Mouse (Mus musculus) bone marrow, adult 2 months (tissue): ENCODE results near the gene Ddx39.

Experiments used
- CTCF ChIP-seq: fragments of 200-500 bp; IDR thresholded peaks from 2 replicates; pipeline ENCODE4 v1.5.1; 2011; ENCODE audit warnings: low read length, control low read depth; ENCODE audit not compliant: control insufficient read depth, insufficient read depth
- POLR2A ChIP-seq: fragments of 200-500 bp; IDR thresholded peaks from 2 replicates; pipeline ENCODE4 v1.6.1; 2011; ENCODE audit warnings: low read depth, mild to moderate bottlenecking, control low read depth, low read length, borderline replicate concordance; ENCODE audit not compliant: control insufficient read depth

GRCm38 (mm10) chr8:83748708-83749107 is 33.7 kb downstream of the Ddx39 start:
- TF ChIP-seq CTCF: no peak
- no peak for TF ChIP-seq POLR2A
